Mouse (Mus musculus) urinary bladder, postnatal 4 days (tissue): ENCODE measurements around the gene Vmn2r34.
"Not testable (repeated sequence)": the region's sequence is repeated elsewhere in the genome, so short reads cannot be mapped to it uniquely, and the experiment has no call there.

Experiments used
- DNase-seq, 2 experiments: peaks; one replicate each; pipeline ENCODE4 v3.0.0; 2021 to 2022; ENCODE audit warnings: low spot score in 2 of 2

Vmn2r34 gene

GRCm38 (mm10) chr7:7689413-7689812 is at the start of gene Vmn2r34:
TSS of gene Vmn2r34 (minus strand) at chr7:7689513.
- DNase-seq: not testable (repeated sequence)

- DNase-seq: not testable (repeated sequence)
Observed at GRCm38 (mm10) chr7:7674032-7674431, 15.3 kb downstream of the Vmn2r34 start.
